Mouse (Mus musculus): ENCODE data around the gene Teddm2. TPM values are rescaled to one million over a fixed set of nuclear protein-coding genes. Genes with fewer than 3 reads are reported as not detected.

Gene Teddm2
- 4.6 and 5.7 TPM in 2 replicates for polyA plus RNA-seq (2012; rRNA removed)

GRCm38 (mm10) chr1:153899731-153900380 lies at the start of gene Teddm2, which contains the start of gene Glul:
Gene Teddm2, minus strand, starts transcription at chr1:153900228.
Gene Glul, plus strand, starts transcription at chr1:153899944.
- Histone ChIP-seq H3K4me3 (ENCODE audit: insufficient read depth, low read length) (peak within 1 kb of the TSS; percentile 66), H3K4me1 (ENCODE audit: control insufficient read depth, insufficient read depth, low read length) (no peaks in the 10 kb centered on the region), H3K27ac (ENCODE audit: insufficient read depth, low read length) (peak within 1 kb of the TSS; percentile 88)
- no peak for TF ChIP-seq CTCF (IDR thresholded peaks at IDR 0.05; ENCODE audit: extremely low read depth, insufficient read depth, low read length)
- peak; percentile 100 for TF ChIP-seq POLR2A (IDR thresholded peaks at IDR 0.05; ENCODE audit: extremely low read depth, insufficient read depth, low read length)

- no peak for TF ChIP-seq CTCF (IDR thresholded peaks at IDR 0.05; ENCODE audit: extremely low read depth, insufficient read depth, low read length)
- TF ChIP-seq POLR2A (IDR thresholded peaks at IDR 0.05; ENCODE audit: extremely low read depth, insufficient read depth, low read length) = no peak
- Histone ChIP-seq H3K27ac (ENCODE audit: insufficient read depth, low read length) (no peak overlapping the region), H3K4me1 (ENCODE audit: control insufficient read depth, insufficient read depth, low read length) (no peaks in the 10 kb centered on the region), H3K4me3 (ENCODE audit: insufficient read depth, low read length) (no peak overlapping the region)
These were observed 47.8 kb upstream of the Teddm2 start for GRCm38 (mm10) chr1:153947837-153948236.

GRCm38 (mm10) chr1:153946971-153947370 lies 46.9 kb upstream of the Teddm2 start:
- TF ChIP-seq CTCF (IDR thresholded peaks at IDR 0.05; ENCODE audit: extremely low read depth, insufficient read depth, low read length) = no peak
- no peak for TF ChIP-seq POLR2A (IDR thresholded peaks at IDR 0.05; ENCODE audit: extremely low read depth, insufficient read depth, low read length)
- H3K27ac ChIP-seq (ENCODE audit: insufficient read depth, low read length) = no peak overlapping the region
- no peaks in the 10 kb centered on the region for H3K4me1 ChIP-seq (ENCODE audit: control insufficient read depth, insufficient read depth, low read length)
- no peak overlapping the region for H3K4me3 ChIP-seq (ENCODE audit: insufficient read depth, low read length)

- H3K27ac ChIP-seq (ENCODE audit: insufficient read depth, low read length) = no peak overlapping the region
- H3K4me1 ChIP-seq (ENCODE audit: control insufficient read depth, insufficient read depth, low read length) = no peaks in the 10 kb centered on the region; the same call in 1 of the 2 replicates
- no peak overlapping the region for H3K4me3 ChIP-seq (ENCODE audit: insufficient read depth, low read length)
- no peak for TF ChIP-seq CTCF (IDR thresholded peaks at IDR 0.05; ENCODE audit: extremely low read depth, insufficient read depth, low read length)
- TF ChIP-seq POLR2A (IDR thresholded peaks at IDR 0.05; ENCODE audit: extremely low read depth, insufficient read depth, low read length) = no peak
These were observed 45.2 kb upstream of the Teddm2 start for GRCm38 (mm10) chr1:153945181-153945580.

GRCm38 (mm10) chr1:153940986-153941385 lies 41.0 kb upstream of the Teddm2 start:
- Histone ChIP-seq H3K4me1 (ENCODE audit: control insufficient read depth, insufficient read depth, low read length) (no peaks in the 10 kb centered on the region; the same call in 1 of the 2 replicates), H3K27ac (ENCODE audit: insufficient read depth, low read length) (no peak overlapping the region), H3K4me3 (ENCODE audit: insufficient read depth, low read length) (no peak overlapping the region)
- TF ChIP-seq POLR2A (IDR thresholded peaks at IDR 0.05; ENCODE audit: extremely low read depth, insufficient read depth, low read length) = no peak
- no peak for TF ChIP-seq CTCF (IDR thresholded peaks at IDR 0.05; ENCODE audit: extremely low read depth, insufficient read depth, low read length)

- H3K4me3 ChIP-seq (ENCODE audit: insufficient read depth, low read length) = no peak overlapping the region
These were observed 37.0 kb upstream of the Teddm2 start for GRCm38 (mm10) chr1:153937025-153937424.

GRCm38 (mm10) chr1:153935844-153936380 lies 35.9 kb upstream of the Teddm2 start:
- TF ChIP-seq CTCF (IDR thresholded peaks at IDR 0.05; ENCODE audit: extremely low read depth, insufficient read depth, low read length) = no peak
- no peak for TF ChIP-seq POLR2A (IDR thresholded peaks at IDR 0.05; ENCODE audit: extremely low read depth, insufficient read depth, low read length)
- no peak overlapping the region for H3K4me3 ChIP-seq (ENCODE audit: insufficient read depth, low read length)
- no peaks in the 10 kb centered on the region; the same call in 1 of the 2 replicates for H3K4me1 ChIP-seq (ENCODE audit: control insufficient read depth, insufficient read depth, low read length)
- H3K27ac ChIP-seq (ENCODE audit: insufficient read depth, low read length) = no peak overlapping the region

More at GRCm38 (mm10) chr1:153937025-153937424, 37.0 kb upstream of the Teddm2 start:
- no peak overlapping the region for H3K27ac ChIP-seq (ENCODE audit: insufficient read depth, low read length)
- H3K4me1 ChIP-seq (ENCODE audit: control insufficient read depth, insufficient read depth, low read length) = no peaks in the 10 kb centered on the region; the same call in 1 of the 2 replicates
- TF ChIP-seq CTCF (IDR thresholded peaks at IDR 0.05; ENCODE audit: extremely low read depth, insufficient read depth, low read length) = no peak
- no peak for TF ChIP-seq POLR2A (IDR thresholded peaks at IDR 0.05; ENCODE audit: extremely low read depth, insufficient read depth, low read length)

GRCm38 (mm10) chr1:153933772-153934171 lies 33.7 kb upstream of the Teddm2 start:
- H3K4me3 ChIP-seq (ENCODE audit: insufficient read depth, low read length) = no peak overlapping the region
- no peaks in the 10 kb centered on the region for H3K4me1 ChIP-seq (ENCODE audit: control insufficient read depth, insufficient read depth, low read length)
- H3K27ac ChIP-seq (ENCODE audit: insufficient read depth, low read length) = no peak overlapping the region
- TF ChIP-seq CTCF (IDR thresholded peaks at IDR 0.05; ENCODE audit: extremely low read depth, insufficient read depth, low read length) = no peak
- no peak for TF ChIP-seq POLR2A (IDR thresholded peaks at IDR 0.05; ENCODE audit: extremely low read depth, insufficient read depth, low read length)

GRCm38 (mm10) chr1:153930431-153930830 lies 30.4 kb upstream of the Teddm2 start:
- no peak for TF ChIP-seq CTCF (IDR thresholded peaks at IDR 0.05; ENCODE audit: extremely low read depth, insufficient read depth, low read length)
- TF ChIP-seq POLR2A (IDR thresholded peaks at IDR 0.05; ENCODE audit: extremely low read depth, insufficient read depth, low read length) = no peak

More at GRCm38 (mm10) chr1:153930431-153930830, 30.4 kb upstream of the Teddm2 start:
- no peak overlapping the region for H3K27ac ChIP-seq (ENCODE audit: insufficient read depth, low read length)
- H3K4me3 ChIP-seq (ENCODE audit: insufficient read depth, low read length) = no peak overlapping the region
- no peaks in the 10 kb centered on the region for H3K4me1 ChIP-seq (ENCODE audit: control insufficient read depth, insufficient read depth, low read length)

Measured in cortical plate, adult 2 months (tissue).